Mouse (Mus musculus): Measurements from ENCODE around the gene Bcas1. TPM values are rescaled to one million over a fixed set of nuclear protein-coding genes. Genes with fewer than 3 reads are reported as not detected.

Bcas1 gene
- polyA plus RNA-seq, 1 experiment: 2.9 TPM

GRCm38 (mm10) chr2:170331870-170332269 is 95.8 kb downstream of the Bcas1 start:
- Histone ChIP-seq H3K27me3 (ENCODE audit: control insufficient read depth, insufficient read depth, low read length, poor library complexity, severe bottlenecking) (no peaks in the 10 kb centered on the region), H3K4me3 (ENCODE audit: low read depth, low read length) (no peak overlapping the region), H3K9me3 (replicated peaks; ENCODE audit: control insufficient read depth, insufficient read depth, low read length, poor library complexity, severe bottlenecking) (no peaks in the 10 kb centered on the region), H3K36me3 (ENCODE audit: control insufficient read depth, insufficient read depth, low read length, poor library complexity, severe bottlenecking) (no peaks in the 10 kb centered on the region), H3K4me1 (ENCODE audit: control insufficient read depth, insufficient read depth, low read length) (no peaks in the 10 kb centered on the region), H3K9ac (ENCODE audit: low read depth, poor library complexity, severe bottlenecking) (no peak overlapping the region), H3K27ac (ENCODE audit: insufficient read depth, low read length) (no peak overlapping the region)
- TF ChIP-seq CTCF (IDR thresholded peaks at IDR 0.05; ENCODE audit: low read depth, low read length): no peak
- TF ChIP-seq POLR2A (IDR thresholded peaks at IDR 0.05; ENCODE audit: insufficient read depth, low read length): no peak
- TF ChIP-seq EP300 (IDR thresholded peaks at IDR 0.05; ENCODE audit: insufficient read depth, low read depth, low read length): no peak

- H3K36me3 ChIP-seq (ENCODE audit: control insufficient read depth, insufficient read depth, low read length, poor library complexity, severe bottlenecking): no peaks in the 10 kb centered on the region
- no peak overlapping the region for H3K27ac ChIP-seq (ENCODE audit: insufficient read depth, low read length)
- no peak overlapping the region for H3K9ac ChIP-seq (ENCODE audit: low read depth, poor library complexity, severe bottlenecking)
- H3K4me1 ChIP-seq (ENCODE audit: control insufficient read depth, insufficient read depth, low read length): no peaks in the 10 kb centered on the region
- no peaks in the 10 kb centered on the region for H3K9me3 ChIP-seq (replicated peaks; ENCODE audit: control insufficient read depth, insufficient read depth, low read length, poor library complexity, severe bottlenecking)
- no peak overlapping the region for H3K4me3 ChIP-seq (ENCODE audit: low read depth, low read length)
- H3K27me3 ChIP-seq (ENCODE audit: control insufficient read depth, insufficient read depth, low read length, poor library complexity, severe bottlenecking): no peaks in the 10 kb centered on the region
- TF ChIP-seq EP300 (IDR thresholded peaks at IDR 0.05; ENCODE audit: insufficient read depth, low read depth, low read length) (no peak), CTCF (IDR thresholded peaks at IDR 0.05; ENCODE audit: low read depth, low read length) (no peak), POLR2A (IDR thresholded peaks at IDR 0.05; ENCODE audit: insufficient read depth, low read length) (no peak)
Observed at GRCm38 (mm10) chr2:170330466-170330865, 97.2 kb downstream of the Bcas1 start.

GRCm38 (mm10) chr2:170329921-170330320 is 97.7 kb downstream of the Bcas1 start:
- TF ChIP-seq CTCF (IDR thresholded peaks at IDR 0.05; ENCODE audit: low read depth, low read length): no peak
- TF ChIP-seq POLR2A (IDR thresholded peaks at IDR 0.05; ENCODE audit: insufficient read depth, low read length): no peak
- TF ChIP-seq EP300 (IDR thresholded peaks at IDR 0.05; ENCODE audit: insufficient read depth, low read depth, low read length): no peak
- Histone ChIP-seq H3K27ac (ENCODE audit: insufficient read depth, low read length) (no peak overlapping the region), H3K36me3 (ENCODE audit: control insufficient read depth, insufficient read depth, low read length, poor library complexity, severe bottlenecking) (no peaks in the 10 kb centered on the region), H3K27me3 (ENCODE audit: control insufficient read depth, insufficient read depth, low read length, poor library complexity, severe bottlenecking) (no peaks in the 10 kb centered on the region), H3K4me1 (ENCODE audit: control insufficient read depth, insufficient read depth, low read length) (no peaks in the 10 kb centered on the region), H3K9me3 (replicated peaks; ENCODE audit: control insufficient read depth, insufficient read depth, low read length, poor library complexity, severe bottlenecking) (no peaks in the 10 kb centered on the region), H3K4me3 (ENCODE audit: low read depth, low read length) (no peak overlapping the region), H3K9ac (ENCODE audit: low read depth, poor library complexity, severe bottlenecking) (no peak overlapping the region)

- no peaks in the 10 kb centered on the region for H3K9me3 ChIP-seq (replicated peaks; ENCODE audit: control insufficient read depth, insufficient read depth, low read length, poor library complexity, severe bottlenecking)
- H3K27me3 ChIP-seq (ENCODE audit: control insufficient read depth, insufficient read depth, low read length, poor library complexity, severe bottlenecking): no peaks in the 10 kb centered on the region
- H3K4me1 ChIP-seq (ENCODE audit: control insufficient read depth, insufficient read depth, low read length): no peaks in the 10 kb centered on the region
- no peak overlapping the region for H3K27ac ChIP-seq (ENCODE audit: insufficient read depth, low read length)
- no peaks in the 10 kb centered on the region for H3K36me3 ChIP-seq (ENCODE audit: control insufficient read depth, insufficient read depth, low read length, poor library complexity, severe bottlenecking)
- H3K9ac ChIP-seq (ENCODE audit: low read depth, poor library complexity, severe bottlenecking): peak overlapping the region; percentile 17
- TF ChIP-seq EP300 (IDR thresholded peaks at IDR 0.05; ENCODE audit: insufficient read depth, low read depth, low read length) (no peak), CTCF (IDR thresholded peaks at IDR 0.05; ENCODE audit: low read depth, low read length) (no peak), POLR2A (IDR thresholded peaks at IDR 0.05; ENCODE audit: insufficient read depth, low read length) (no peak)
- H3K4me3 ChIP-seq (ENCODE audit: low read depth, low read length): peak overlapping the region; percentile 57
Observed at GRCm38 (mm10) chr2:170323925-170324347, 103.7 kb downstream of the Bcas1 start.

- H3K9ac ChIP-seq (ENCODE audit: low read depth, poor library complexity, severe bottlenecking): no peak overlapping the region
- no peak overlapping the region for H3K27ac ChIP-seq (ENCODE audit: insufficient read depth, low read length)
- no peaks in the 10 kb centered on the region for H3K9me3 ChIP-seq (replicated peaks; ENCODE audit: control insufficient read depth, insufficient read depth, low read length, poor library complexity, severe bottlenecking)
- H3K4me1 ChIP-seq (ENCODE audit: control insufficient read depth, insufficient read depth, low read length): no peaks in the 10 kb centered on the region
- H3K27me3 ChIP-seq (ENCODE audit: control insufficient read depth, insufficient read depth, low read length, poor library complexity, severe bottlenecking): no peaks in the 10 kb centered on the region
- H3K4me3 ChIP-seq (ENCODE audit: low read depth, low read length): no peak overlapping the region
- TF ChIP-seq POLR2A (IDR thresholded peaks at IDR 0.05; ENCODE audit: insufficient read depth, low read length) (no peak), CTCF (IDR thresholded peaks at IDR 0.05; ENCODE audit: low read depth, low read length) (no peak), EP300 (IDR thresholded peaks at IDR 0.05; ENCODE audit: insufficient read depth, low read depth, low read length) (no peak)
- H3K36me3 ChIP-seq (ENCODE audit: control insufficient read depth, insufficient read depth, low read length, poor library complexity, severe bottlenecking): no peaks in the 10 kb centered on the region
Observed at GRCm38 (mm10) chr2:170322013-170322414, 105.6 kb downstream of the Bcas1 start.

- no peaks in the 10 kb centered on the region for H3K27me3 ChIP-seq (ENCODE audit: control insufficient read depth, insufficient read depth, low read length, poor library complexity, severe bottlenecking)
- no peaks in the 10 kb centered on the region for H3K4me1 ChIP-seq (ENCODE audit: control insufficient read depth, insufficient read depth, low read length)
- no peaks in the 10 kb centered on the region for H3K36me3 ChIP-seq (ENCODE audit: control insufficient read depth, insufficient read depth, low read length, poor library complexity, severe bottlenecking)
- H3K9ac ChIP-seq (ENCODE audit: low read depth, poor library complexity, severe bottlenecking): no peak overlapping the region
- H3K27ac ChIP-seq (ENCODE audit: insufficient read depth, low read length): no peak overlapping the region
- no peaks in the 10 kb centered on the region for H3K9me3 ChIP-seq (replicated peaks; ENCODE audit: control insufficient read depth, insufficient read depth, low read length, poor library complexity, severe bottlenecking)
- H3K4me3 ChIP-seq (ENCODE audit: low read depth, low read length): no peak overlapping the region
- TF ChIP-seq CTCF (IDR thresholded peaks at IDR 0.05; ENCODE audit: low read depth, low read length): no peak
- TF ChIP-seq POLR2A (IDR thresholded peaks at IDR 0.05; ENCODE audit: insufficient read depth, low read length): no peak
- TF ChIP-seq EP300 (IDR thresholded peaks at IDR 0.05; ENCODE audit: insufficient read depth, low read depth, low read length): no peak
Observed at GRCm38 (mm10) chr2:170321579-170321978, 106.1 kb downstream of the Bcas1 start.
